Mouse (Mus musculus): ENCODE measurements around the gene Cxcr1.
"Not testable (repeated sequence)": the region's sequence is repeated elsewhere in the genome, so short reads cannot be mapped to it uniquely, and the experiment has no call there.

Cxcr1 gene

DNA sequence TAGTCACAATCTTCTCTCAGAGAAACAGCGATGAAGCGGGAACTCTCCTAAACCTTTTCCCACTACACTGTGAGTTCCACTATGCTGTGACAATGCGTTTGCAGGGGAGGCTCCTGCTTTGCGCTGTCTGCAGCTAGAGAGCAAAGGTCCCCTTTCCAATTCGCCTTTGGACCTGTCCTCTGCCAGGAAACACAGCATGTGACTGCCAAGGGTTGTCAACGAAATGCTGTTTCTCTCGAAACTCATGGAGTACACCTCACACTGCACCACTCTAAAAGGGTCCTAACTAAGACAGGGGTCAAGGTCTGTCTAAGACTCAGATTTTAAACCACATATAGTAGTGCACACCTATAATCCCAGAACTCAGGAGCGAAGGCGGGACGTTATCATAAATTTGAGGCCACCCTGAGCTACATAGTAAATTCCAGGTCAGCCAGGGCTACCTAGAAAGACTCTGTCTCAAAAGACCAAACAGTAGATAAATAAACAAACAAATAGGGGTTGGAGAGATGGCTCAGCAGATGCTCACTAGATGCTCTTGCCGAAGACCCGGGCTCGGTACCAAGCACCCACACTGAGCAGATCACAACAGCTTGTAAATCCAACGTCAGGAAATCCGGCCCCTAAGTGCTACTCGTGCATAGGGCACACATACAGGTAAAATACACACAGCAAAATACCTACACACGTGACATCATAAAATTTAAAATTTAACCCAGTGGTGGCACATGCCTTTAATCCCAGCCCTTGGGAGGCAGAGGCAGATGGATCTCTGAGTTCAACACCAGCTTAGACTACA lies 2.4 kb upstream of the Cxcr1 start:
- CTCF ChIA-PET: no interaction called here

DNA sequence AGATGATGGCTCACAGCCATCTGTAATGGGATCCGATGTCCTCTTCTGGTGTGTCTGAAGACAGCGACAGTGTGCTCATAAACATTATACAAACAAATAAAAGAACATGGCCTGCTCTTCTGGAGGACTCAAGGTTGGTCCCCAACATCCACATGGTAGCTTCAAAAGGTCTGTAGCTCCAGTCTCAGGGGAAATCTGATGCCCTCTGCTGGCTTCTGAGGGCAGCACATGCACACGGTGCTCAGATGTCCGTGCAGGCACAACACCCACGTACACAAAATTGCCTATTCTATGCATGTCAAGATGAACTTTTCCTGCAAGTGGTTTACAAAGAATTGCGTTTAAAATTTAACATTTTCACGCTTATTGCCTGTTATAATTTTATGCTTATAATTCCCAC lies 1.5 kb upstream of the Cxcr1 start:
- CTCF ChIA-PET: no interaction called here

DNA sequence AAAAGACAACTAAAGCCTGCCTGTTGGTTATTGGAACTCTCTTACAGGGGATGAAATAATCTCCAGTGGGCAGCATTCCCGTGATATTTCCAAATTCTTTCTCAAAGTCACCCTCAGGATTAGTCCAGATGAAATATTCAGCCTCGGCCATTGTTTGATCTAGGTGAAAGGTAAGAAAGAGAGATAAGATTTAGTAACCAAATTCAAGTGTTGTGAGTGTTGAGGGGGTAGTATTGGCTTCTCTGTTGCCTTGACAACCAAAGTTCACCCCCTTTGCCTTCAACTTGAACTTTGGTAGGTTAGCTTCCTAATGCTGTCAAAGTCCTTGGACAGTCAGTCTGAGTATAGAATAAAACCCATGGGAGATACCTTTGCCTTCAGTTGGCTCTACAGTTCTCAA lies 1.7 kb downstream of the Cxcr1 start:
- CTCF ChIA-PET: no interaction called here

DNA sequence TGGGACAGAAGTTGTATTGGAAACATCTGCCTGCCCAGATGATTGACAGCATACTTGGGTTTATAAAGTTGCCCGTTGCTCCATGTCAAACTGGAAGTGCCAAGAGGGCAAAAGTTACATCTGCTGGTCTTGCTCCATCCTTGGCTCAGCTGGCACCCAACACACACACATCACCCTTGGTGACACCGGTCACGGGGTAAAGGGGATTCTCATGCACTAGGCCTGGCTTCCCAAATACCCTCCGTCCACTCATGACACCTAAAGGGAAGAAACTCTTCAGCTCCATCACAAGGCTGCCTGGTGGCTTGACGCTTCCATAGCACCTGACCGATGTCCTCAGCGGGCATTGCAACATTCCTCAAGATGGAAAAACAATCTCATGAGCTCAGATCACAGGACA lies 4.0 kb downstream of the Cxcr1 start:
- CTCF ChIA-PET: no interaction called here

DNA sequence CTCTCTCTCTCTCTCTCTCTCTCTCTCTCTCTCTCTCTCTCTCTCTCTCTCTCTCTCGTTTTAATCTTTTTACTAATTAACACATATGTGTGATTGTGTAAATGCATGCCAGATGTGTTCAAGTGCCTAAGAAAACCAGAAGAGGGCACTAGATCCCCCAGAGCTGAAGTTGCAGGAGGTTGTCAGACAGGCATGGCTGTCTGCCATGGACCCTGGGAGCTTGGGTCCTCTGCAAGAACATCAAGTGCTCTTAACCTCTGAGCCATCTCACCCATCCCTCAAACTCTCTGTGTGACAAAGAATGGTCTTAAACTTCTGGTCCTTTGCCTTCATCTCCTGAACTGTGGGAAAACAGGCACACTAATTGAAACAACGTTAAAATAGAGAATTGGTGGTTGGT lies 11.4 kb downstream of the Cxcr1 start:
- CTCF ChIA-PET: no interaction called here

DNA sequence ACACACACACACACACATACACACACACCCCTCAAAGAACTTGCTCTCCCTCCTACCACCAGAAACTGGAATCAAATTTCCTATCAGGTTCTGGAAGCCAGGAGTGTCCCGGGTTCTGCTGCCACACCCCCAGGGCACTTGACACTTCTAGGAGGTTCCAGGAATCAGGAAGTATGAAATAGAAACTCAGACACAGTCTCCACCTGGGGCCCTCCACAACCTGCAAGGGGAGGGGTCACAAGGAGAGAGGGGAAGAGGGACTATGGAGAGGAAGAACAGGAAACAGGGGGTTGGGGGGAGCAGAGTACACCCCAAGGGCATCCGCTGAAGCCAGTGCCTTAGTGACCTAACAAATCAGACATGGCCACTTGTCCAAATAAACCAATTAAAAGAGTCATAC lies 13.0 kb downstream of the Cxcr1 start:
- CTCF ChIA-PET: interaction anchor here (0.6 to 0.7 kb wide), 2 partner anchors 83 to 518 kb away, joined by 5 to 14 read pairs; no protein-coding TSS in a partner anchor

DNA sequence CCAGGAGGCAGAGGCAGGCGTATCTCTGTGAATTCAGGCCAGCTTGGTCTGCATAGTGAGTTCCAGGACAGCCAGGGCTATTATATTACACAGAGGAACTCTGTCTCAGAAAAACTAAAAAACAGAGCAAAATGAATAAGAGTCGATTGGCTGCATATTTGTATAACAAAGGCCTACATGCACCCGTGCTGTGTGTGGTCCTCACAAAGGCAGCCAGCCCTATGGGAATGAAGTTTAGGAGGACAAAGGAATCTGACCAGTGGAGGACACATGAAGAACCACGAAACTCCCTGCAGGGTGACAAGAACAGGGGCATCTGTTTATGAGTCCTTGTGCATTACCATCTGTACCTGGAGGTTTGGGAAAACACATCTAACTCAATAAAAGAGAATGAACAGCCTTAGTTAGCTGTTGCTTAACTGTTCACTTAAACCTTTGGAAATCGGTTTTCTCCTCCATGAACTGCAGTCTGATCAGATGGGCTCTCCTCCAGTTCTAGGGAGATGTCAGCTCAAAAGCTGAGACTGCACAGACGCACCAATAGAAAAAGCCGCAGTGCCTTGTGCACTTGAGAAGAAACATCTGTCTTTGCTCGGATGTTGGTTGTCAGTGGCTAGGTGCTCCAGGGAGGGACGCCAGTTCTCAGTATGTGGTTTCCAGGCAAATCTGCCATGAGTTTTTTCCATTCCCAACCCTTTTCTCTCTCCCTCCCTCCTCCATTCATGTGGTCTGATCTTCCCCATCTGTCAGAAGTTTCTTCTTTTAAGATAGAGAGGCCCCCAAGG lies 14.6 kb downstream of the Cxcr1 start:
- CTCF ChIA-PET: no interaction called here

DNA sequence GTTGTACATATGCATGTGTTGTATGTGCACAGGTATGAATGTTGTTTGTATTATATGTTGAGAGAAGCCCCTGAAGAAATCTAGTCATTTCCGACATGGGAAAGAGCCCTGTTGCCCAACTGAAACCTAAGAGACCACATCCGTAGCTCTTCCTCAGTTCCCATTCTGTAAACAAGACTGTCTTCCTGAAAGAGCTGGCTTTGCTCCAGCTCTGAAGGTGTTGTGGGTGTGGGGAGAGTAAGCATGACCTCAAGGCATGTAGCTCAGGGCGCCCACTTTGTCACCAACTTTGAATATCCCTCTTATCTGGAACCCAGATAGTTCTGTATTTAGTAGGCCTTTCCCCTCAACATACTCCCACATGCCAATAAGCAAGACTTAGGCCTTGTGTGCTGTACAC lies 15.8 kb downstream of the Cxcr1 start:
- CTCF ChIA-PET: no interaction called here

DNA sequence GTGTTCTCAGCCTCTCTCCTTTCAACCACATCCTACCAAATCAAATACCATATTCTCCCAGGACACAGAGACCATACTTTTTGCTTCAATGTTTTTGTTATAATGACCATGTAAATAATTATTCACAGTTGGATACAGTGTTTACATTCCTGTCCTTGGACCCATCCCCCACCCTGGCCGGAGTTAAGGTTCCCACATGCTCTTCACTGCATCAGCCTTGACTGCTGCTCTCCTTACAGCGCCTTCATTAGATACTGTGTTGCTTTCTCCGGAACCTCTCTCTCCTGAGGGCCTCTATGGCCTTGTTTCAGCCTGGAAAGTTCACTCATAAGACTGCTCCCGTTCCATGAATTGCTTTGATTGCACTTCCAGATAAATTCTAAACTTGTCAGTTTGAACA lies 18.7 kb downstream of the Cxcr1 start:
- CTCF ChIA-PET: no interaction called here

DNA sequence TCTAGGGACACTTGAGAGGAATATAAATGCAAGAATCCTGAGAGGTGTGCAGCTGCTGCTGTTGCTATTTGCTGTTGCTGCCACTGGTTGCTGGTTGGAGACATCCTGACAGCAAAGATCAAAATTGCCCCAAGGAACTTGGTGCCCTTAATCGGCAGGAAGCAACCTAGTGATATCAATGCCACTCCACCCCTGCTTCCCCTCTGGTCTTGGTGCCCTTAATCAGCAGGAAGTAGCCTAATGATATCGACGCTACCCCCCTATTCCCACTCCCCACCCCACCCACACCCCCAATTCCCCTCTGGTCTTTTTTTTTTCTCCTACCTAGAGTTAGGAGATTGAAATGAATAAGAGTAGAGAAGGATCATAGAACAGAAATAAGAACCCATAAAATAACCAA lies 21.7 kb downstream of the Cxcr1 start:
- CTCF ChIA-PET: no interaction called here

DNA sequence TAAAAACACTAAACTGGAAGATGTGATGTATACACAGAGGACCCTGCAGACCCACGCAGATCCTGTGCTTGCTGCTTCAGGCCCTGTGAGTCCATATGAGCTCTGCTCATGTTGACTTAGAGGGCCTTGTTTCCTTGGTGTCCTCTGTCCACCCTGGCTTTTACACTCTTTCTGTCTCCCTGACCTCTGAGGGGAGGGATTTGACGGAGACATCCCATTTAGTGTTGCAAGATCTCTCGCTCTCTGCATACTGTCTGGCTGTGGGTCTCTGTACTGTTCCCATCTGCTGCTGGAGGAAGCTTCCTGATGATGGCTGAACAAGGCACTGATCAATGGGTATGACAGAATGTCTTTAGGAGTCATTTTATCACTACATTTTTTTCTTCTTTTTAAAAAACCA lies 24.7 kb downstream of the Cxcr1 start:
- CTCF ChIA-PET: no interaction called here

DNA sequence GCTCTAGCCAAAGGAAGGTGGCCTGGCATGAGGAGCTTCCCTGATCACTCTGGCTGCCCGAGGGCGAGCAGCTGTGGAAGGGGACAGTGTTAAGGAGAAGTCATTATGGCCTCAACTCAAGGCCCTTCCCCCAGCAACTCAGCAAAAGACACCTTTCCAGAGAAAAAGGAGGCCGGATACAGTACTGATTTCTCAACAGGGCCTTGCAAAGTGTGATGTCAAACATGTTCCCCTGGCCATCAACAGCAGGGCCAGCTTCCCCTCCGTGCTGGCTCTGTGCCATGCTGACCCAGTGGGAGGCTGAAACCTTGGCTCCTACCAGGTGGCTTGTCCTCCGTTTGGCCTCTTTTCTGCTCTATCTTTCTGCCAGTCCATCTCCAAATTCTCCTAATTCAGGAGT lies 27.3 kb downstream of the Cxcr1 start:
- CTCF ChIA-PET: no interaction called here

DNA sequence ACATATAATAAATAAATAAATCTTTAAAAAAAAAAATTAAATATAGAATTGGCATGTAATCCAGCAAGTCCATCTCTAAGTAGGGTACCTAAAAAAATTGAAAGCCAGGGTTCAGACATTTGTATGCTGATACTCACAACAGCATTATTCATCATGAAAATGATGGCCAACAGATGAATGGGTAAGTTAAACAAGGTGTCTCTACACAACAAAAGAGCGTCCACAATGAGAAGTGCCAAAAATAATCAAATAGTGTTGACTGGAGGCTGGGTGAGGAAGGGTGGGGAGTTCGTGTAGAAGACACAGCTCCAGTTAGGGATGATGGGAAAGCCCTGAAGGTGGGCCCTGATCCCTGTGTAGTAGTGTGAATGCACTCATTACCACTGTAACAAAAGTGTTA lies 34.4 kb downstream of the Cxcr1 start:
- CTCF ChIA-PET: no interaction called here

DNA sequence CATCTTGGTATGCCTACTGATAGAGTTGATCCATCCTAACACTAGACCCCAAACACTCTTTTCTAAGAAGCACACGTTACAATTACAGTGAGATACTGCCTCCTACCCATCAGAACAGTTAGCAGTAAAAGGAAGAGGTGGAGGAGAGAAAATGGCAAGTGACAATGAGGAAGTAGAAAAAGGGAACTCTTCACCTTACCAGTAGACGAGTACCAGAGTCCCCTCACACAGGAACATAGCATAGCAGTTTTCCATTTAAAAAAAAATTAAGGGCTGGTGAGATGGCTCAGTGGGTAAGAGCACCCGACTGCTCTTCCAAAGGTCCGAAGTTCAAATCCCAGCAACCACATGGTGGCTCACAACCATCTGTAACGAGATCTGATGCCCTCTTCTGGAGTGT lies 34.8 kb downstream of the Cxcr1 start:
- CTCF ChIA-PET: not testable (repeated sequence)

DNA sequence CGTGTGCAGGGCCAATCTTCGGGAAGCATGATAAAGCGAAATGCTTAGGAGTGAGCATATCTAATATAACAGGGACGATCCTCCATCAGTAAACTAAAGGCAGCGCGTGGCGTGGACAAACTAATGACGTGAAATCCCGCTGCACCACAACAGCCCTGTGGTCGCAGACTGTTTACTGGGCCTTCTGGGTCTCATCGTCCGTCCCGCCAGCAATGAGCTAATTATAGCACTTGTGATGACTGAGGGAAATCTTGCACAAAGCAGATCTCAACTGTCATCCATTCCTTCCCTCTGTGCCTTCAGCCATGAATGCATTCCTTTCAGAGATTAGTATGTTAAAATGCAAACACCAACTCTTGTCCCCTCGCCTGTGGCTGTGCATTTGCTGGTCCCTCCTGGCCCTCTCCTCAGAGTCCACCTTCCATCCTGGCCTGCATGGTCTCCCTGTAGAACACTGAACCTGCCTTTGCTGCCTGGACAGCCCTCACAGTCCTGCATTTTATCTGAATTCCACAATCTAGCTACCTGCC lies 38.0 kb downstream of the Cxcr1 start:
- CTCF ChIA-PET: no interaction called here

DNA sequence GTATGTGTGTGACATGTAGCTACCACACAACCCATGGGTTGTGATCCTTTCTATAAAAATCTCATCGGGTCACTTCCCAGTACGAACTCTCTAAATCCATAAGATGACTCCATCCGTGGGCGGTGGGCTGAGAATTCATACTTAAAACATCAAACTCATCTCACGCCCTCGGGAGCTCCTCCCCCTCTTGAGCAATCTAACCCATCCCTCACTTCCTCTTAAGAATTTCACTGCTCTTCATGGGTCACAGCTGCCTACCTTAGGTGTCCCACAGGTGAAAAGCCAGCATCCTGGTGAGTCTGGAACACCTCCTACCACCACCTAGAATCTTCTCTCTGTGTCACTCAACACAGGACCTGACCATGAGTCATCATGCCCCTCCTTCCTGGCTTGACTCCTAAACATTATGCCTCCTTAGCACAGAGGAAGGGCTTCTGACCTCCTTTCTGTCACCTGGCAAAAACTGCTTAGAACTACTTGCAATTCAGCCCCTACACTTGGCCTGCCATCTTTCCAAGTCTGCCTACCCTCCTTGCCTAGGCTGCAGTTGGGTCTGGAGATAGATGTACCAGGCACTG lies 38.9 kb downstream of the Cxcr1 start:
- CTCF ChIA-PET: no interaction called here

DNA sequence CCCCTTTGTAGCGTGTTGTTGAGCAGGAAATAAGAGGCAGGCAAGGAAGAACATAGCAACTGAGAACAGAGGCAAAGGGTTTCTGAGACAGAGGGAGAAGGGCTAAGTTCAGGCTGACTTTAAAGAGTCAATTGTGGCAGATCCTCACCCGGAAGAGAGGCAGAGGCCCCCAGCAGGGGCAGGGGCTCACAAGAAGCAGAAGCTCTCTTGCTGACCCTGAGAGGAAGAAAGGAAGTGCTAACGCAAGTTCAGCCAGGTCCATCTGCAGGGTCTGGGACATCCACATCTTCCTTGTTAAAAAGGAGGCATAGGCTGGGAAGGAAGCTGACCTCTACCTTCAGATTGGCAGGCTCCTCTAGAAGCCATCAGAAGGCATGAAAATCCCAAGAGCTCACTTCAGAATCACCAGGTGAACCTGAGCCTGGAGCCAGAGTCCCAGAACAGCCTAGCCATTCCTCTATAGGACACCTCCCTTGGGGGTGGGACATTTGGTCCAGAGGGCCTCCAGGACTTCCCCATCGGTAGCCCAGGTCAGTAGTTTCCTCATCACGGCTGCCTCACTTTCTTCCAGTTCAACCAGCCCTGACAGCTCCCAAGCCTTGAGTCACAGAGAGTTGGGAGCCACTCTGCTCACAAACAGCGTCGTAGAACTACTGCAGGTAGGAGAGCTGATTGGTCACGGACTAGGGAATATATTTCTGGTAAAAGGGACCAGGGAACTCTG lies 40.8 kb downstream of the Cxcr1 start, which contains the start of gene Cxcr2:
Gene Cxcr2, plus strand, starts transcription at position 529 of the 724 bp plus-strand sequence.
- CTCF ChIA-PET: interaction anchor here (1.1 kb wide), 1 partner anchor 76 kb away, joined by 3 read pairs; no protein-coding TSS in a partner anchor

DNA sequence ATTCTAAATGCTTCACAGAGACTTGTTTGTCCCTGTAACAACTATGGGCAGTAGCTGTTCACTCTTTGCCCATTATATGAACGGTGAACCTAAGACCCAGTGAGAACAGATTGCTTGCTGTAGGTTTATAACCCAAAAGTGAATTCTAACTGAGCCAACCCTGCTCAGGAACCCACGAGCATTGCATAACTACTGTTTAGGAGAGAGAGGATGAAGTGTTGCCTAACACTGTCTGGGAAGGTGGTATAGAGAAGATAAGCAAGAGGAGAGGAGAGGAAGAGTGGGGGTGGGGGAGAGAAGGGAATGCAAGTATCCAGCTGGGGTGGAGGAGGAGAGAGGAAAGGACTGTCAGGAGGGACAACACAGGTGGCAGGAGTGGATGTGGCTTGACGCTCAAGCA lies 43.3 kb downstream of the Cxcr1 start:
- CTCF ChIA-PET: no interaction called here

DNA sequence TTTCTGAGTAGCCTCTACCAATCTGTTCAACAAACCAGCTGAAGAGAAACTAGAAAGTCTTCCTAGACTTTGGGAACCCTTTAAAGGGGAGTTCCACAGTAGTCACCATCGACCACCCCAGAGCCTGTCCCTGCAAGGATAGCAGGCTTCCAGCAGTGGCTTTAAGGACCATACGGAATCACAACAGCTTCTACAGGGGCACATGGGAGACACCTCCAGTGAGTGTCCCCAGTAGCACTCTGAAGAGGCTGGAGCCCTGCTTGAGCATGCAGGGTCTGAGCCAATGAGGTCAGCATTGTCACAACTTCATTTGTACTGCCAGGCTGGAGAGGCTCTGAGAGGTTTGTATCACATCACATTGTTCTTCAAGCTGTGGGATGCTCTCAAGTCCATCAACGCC lies 44.3 kb downstream of the Cxcr1 start:
- CTCF ChIA-PET: interaction anchor here (1.0 kb wide), 1 partner anchor 20 kb away, joined by 4 read pairs; no protein-coding TSS in a partner anchor

DNA sequence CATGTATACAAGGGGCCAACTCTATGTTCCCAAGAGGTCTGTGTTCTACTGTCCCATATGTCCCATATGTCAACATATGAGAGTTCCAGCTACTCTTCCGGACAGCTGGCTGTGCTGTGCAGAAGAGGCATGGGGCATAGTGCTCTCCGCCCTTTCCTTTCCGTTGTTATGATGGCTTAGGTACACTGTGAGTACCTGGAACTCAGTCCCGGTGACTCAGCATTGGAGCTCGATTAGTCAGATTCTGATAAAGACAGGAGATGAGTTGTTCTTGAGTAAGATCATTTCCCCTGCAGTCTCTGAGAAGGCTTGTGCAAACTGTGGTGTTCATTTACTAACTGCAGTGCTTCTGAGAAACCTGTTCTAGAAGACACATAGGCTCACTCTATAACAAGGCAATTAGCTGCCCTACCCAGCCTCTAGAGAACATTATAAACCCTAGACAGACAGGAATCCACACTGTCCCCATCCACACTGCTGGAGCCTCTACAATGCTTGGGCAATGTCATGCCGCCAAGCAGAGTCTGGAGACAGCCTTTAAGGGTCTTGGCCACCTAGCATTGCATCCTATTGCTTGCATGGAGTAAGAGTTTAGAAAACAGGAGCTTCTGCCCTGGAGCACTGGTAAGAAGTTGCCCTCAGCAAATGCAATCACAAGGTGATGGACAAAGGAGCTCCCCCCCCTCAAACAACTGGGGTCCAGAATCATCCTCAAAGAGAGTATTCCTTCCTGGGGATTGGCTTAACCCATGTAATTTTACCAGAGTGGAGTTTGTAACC lies 45.1 kb downstream of the Cxcr1 start:
- CTCF ChIA-PET: interaction anchor here (1.0 kb wide), 1 partner anchor 19 kb away, joined by 4 read pairs; no protein-coding TSS in a partner anchor
